Mouse (Mus musculus): ENCODE measurements around the gene Zcchc14.
"Not testable (repeated sequence)": the region's sequence is repeated elsewhere in the genome, so short reads cannot be mapped to it uniquely, and the experiment has no call there.

Zcchc14 gene

DNA sequence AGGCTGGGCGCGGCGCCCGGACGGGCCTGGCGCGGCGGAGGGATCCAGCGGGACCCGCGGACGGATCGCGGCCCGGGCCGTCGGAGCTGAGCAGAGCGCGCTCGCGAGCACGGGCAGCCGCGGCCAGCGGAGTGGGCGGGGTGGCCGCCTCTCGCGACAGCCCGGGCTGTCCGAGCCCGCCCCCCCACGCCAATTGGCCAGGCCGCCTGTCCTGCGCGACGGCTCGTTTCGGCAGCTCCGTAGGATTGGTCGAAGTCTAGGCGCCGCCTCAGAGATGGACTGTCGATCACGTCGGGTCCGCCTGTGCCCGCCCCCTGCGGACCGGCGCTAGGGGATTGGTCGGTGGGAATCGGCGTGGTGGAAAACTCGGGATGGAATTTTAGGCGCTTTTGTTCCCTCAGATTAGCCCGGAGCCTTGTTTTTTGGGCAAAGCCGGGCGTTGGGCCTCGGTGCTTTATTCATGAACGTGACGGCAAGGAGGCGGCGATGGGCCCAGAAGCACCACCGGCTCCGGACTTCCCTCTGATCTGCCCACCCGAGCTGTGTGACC is at the start of gene Zcchc14:
Gene Zcchc14 (minus strand): TSS at position 128 of the 550 bp plus-strand sequence.
- DNase-seq: peak; percentile 89

DNA sequence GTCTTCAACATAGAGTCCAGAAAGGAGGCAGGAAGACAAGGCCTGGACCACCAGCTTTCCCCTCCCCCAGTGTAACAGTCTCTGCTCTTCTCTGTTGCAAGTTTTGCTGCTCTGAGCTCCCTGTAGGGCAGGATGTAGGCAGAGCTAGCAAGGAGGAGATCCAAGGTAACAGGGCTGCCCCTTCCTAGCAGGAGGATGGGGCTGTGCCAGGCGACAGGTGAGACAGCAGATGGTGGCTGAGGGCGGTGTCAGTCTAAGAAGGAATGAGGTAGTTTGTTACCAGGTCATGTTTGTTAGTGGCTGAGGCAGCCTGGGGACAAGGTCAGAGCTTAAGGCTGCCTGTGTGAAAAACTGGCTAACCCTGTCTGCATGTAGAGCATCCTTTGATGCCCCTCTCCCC is 47.2 kb upstream of the Zcchc14 start:
- DNase-seq: no peak

DNA sequence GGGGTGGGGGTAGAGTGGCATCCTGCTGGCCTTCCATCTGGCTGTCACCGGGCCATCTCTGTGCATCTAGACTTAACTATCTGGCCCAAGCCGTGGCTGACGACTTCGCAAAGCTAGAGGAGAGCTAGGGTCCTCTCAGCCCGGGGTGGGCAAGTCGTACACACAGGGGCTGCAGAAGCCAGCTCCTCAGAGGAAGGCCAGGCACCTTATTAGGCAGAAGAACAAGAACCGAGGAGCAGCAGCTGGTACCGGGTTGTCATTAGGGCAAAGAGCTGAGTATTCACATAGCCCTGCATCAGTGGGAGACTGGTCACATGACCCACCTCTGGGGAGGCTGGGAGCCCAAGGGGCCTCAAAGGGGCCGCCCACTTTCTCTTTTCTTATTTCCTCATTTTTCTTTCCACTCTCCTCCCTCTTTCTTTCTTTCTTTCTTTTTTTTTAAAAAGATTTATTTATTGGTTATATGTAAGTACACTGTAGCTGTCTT is 46.0 kb upstream of the Zcchc14 start:
- DNase-seq: no peak

DNA sequence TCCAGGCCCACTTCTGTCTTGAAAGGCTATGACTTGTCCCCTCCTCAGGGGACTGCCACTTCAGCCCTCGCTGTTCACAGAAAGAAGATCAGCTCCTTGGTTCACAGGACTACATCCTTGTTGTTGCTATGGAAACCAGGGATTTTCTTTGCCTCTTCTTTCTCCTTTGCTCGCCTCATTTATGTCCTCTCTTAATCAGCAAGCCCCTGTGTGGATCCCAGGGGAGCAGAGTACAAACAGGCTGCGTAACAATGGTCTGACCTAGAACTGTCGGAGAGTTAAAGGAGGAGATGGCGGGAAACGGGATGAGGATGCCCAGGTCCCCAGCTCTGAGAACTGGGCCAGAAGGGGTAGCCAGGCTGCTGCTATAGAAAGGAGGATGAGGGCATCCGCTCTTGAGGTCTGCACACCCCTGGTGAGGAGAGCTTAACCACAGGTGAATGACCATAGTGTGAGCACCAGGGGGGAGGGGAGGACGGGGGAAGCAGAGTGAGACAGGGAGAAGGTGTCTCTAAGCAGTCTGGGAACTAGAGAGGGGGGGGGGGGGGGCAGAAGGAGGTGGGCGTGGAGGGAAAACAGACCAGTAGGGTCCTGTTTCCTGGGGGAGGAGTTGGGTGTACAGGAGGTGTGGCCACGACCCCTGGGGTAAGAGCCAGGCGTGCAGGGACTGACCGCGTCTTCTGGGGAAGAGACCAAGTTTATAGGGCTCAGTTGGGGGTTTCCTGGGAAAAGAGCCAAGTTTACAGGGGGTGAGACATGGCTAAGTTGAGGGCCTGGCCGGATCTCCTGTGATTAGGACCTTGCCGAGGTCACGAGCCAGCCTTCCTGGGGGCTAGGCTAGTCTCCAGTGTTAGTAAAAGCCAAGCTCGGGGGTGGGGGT is 45.3 kb upstream of the Zcchc14 start:
- no peak for DNase-seq

DNA sequence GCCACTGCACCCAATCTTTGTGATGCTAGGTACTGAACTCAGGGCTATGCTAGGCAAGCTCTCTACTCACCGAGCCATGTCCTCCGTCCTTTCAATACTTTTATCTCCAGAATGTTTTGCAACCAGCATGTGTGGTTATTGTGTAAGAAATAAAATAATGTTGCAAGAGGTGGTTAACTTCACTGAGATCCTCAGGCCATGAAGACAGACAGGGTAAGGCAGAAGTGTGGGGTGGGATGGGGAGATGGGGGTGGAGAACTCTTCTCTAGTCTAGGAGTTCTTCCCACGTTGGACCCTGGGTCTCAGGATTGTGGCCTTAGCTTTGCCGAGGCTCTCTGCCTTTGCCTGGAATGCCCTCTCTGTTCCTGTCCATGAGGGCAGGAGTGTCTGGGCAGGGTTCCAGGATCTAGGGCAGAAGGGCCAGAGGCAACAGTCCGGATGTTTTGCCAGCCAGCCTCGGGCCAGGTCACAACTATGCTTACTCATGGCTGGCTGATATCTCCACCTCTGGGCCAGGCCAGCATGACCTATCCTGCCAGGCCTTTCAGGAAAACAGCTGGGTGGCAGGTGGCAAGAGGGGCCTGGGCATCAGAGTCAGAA is 43.0 kb upstream of the Zcchc14 start:
- no peak for DNase-seq

DNA sequence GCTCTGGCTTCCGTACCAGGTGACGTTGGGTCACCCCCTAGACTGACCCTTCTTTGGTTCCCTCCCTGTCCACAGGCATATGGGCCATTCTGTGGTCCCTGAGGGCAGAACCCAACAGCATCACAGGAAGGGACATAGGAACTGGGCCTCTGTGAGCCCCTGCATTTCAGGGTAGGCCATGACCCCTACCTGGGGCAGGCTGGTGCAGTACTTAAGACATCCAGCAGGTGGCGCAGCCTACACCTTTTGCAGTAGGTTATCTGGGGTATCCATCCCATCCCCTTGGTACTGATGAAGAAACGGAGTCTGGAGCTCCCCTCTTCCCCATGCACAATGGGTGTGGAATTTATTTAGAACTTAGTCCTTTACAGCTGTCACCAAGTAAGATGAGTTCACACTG is 41.8 kb upstream of the Zcchc14 start:
- DNase-seq: peak; percentile 56

DNA sequence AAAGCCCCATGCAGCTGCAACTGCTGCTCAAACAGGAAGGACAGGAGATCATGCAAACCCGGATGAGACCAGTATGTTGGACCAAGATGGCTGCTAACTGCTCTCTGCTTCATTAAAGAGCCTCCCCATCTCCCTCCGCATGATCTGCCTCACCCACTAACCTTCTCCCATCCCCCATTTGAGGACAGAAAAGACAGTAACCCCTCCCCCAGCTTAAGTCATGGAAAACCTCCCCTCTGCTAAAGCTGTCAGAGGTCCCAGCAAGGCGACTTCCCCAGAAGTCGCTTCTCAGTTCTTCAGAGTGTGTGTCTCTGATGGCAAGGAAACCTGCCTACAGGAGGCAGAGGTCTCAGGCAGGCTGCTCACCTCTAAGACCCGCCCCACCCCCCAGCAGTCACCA is 35.8 kb upstream of the Zcchc14 start:
- DNase-seq: no peak

DNA sequence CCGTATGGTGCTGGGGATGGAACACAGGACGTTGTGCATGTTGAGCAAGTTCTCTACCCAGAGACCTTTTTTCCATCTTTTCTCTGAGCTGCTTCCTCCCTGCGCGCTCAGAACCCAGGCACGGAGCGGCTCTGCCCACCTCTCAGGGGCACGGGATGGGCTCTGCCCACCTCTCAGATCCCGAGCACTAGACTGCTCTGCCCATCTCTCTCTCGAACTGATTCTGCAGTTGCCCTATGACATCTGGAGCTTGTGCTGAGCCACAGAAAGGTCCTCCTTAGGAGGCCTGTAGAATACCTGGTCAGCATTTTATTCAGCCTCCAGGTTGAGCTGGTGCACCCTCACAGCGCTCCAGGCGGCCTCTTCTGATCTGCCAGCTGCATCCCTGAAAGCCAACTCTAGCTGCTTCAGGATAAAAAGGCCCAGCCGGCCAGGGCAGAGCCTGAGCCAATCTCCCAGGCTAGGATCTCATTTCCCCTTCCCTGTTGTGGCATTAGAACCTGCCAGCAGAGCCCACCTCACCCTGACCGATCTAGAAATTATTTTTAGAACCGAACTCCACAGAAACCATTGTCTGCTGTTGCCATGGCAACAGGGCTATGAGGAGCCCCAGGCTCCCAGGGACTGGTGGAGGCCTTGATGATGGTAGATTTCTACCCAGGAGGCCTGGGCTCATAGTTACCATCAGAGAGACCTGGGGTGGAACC is 34.9 kb upstream of the Zcchc14 start:
- no peak for DNase-seq

DNA sequence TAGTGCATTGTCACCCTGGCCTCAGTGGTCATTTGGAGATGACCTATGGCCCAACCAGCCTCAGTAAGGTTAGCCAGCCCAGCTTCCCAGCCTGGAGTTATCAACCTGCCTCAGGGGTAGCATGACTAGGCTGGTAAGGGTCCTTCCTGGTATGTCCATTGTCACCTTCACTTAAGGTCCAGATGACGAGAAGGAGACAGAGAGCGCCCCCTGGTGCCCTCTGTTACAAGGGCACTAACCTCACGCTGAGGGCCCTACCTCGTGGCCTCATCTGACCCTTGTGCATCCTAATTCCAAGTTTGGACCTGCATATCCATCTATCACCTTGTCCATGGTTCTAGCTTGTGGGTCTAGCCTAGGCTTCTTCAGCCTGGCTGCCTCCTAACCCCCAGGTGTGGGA is 32.7 kb upstream of the Zcchc14 start:
- DNase-seq: peak; percentile 51

DNA sequence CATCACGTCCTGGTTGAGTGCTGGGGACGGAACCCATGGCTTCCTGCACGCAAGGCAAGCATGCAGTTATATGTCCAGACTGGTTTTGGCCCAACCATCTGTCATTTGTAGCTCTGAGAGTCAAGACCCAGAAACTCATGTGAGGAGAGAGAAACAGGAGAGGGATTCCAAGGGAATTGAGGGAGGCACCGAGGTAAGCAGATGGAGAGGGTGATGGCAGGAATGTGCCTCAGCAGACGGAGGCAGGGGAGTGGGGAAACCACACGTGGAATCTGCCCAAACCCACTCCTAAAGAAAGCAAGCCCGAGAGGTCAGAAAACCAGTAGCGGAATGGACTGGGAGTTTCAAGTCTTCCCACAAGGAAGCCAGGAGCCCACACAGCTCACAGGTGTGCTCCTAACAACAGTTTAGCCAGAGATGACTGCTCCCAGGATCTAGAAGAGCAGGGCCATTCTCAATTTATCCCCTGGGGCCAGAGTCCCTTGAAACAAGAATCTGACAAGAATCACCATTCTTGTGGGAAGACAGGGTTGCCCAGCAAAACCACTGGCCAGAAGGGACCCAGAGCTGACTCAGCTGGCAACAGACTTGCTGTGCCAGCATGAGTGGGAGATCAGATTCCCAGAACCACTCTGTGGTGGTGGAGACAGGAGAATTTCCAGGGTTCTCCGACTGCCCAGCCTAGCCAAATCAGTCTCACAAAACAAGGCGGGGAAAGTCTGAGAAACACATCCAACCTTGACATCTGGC is 30.6 kb upstream of the Zcchc14 start:
- DNase-seq: no peak

DNA sequence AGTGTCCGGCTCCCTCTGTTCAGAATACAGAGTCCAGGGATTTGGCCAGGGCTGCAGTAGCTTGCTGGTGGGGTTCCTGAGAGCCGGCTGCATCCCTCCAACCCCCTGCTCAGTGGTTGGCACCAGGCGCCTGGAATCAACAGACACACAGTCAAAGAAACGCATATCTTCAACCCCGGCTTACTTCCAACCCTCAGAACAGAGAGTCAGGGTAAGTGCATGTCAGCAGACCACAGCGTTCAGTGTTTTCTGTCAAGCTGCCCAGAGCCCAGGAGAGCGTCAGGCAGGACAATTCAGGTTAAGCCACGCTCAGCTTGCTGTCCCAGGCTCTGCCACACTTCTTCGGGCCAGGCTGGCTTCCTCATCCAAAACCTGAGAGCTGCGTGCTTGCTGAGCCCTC is 28.8 kb upstream of the Zcchc14 start:
- no peak for DNase-seq

DNA sequence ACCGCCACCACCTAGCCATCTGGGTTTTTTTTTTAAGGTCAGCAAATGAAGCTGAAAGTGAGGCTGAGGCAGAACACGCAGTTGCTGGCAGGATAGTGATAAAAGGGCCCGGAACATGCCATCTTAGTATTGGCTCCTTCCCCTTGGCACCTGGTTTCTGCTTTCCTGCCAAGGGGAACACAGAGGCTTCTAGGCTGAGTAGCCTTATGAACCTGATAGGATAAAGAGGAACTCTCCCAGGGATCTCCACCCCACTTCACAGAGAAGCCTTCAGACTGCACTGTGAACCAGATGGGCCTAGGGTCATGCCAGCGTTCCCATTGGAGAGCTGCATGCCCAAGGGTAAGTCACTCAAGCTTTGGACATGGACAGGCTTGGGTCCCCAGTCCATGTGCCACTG is 28.2 kb upstream of the Zcchc14 start:
- no peak for DNase-seq

DNA sequence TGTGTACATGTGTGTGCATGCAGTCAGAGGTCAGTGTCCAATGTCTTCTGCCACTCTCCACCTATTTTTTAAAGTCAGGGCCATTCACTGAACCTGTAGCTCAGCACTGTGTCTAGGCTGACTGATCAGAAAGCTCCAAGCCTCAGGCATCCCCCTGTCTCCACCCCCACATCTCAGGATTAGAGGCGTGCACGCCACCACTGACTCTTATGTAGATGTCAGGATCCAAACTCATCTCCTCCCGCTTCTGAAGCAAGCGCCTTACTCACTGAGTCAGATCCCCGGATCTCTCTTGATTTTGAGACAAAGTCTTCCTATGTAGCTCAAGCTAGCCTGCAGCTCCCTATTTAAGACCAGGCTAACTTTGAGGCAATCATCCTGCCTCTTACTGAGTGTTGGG is 26.0 kb upstream of the Zcchc14 start:
- no peak for DNase-seq

DNA sequence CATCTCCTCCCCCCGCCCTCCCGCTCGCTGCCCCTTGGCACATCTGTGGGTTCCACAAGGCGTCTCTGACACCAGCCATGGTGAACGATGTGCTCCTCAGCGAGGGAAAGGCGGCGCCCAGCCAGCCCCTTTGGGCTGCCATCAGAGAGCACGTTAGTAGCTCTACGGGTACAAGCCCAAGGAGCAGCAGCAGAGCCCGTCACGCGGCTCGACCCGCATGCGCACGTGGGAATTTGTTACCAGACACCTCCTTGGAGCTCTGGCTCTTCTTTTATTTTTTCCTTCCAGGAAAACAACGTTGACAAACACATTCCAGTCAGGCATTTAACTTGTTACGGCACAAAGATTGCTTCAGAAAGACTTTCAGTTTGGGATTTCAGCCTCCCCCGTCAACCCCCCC is 23.0 kb upstream of the Zcchc14 start:
- DNase-seq: no peak

DNA sequence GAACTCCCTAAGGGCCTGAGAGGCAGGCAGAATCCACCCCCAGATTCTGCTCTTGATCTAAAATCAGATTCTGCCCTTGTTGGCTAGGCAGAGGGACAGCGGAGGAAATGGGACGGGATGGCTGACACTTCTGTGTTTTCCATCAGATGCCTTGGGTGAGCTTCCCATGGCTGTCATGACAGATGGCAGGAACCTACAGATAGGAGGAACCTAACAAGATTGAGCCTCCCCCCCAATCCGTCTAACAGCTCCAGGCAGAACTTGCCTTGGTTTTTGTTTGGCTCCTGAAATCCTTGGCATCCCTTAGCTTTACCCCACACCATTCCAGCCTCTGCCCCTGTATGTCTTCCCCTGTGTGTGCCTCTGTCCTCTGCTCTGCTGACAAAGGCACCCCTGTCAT is 22.5 kb upstream of the Zcchc14 start:
- DNase-seq: no peak

DNA sequence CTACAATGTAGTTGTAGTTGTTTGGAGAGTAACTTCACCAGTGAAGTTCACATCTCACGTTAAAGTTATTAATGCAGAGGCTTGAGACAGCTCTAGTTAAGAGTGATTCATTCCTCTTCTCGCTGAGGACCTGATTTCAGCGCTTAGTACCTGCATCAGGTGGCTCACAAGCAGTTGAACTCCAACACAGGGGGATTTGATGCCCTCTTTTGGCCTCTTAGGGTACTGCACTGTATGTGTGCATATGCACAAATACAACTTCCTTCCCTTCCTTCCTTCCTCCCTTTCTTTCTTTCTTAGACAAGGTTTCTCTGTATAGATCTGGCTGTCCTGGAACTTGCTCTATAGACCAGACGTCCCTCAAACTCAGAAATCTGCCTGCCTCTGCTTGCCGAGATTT is 21.8 kb upstream of the Zcchc14 start:
- DNase-seq: no peak

DNA sequence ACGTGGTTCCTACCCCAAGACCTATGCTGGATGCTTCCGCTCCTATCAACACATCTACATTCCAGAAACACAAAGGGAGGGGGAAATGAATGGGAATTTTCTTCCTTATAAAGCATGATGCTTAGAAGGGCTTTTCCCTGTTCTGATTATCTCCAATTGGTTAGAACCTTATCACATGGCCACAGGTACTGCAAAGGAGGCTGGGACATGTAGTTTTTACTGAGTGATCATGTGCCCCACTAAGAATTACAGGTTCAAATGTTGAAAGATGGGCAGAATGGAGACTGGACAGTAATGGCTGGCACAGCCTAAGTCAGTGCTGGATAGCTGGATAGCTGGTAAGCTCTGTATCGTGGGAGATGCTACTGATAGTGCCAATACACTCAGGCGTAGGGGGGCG is 21.2 kb upstream of the Zcchc14 start:
- DNase-seq: no peak

DNA sequence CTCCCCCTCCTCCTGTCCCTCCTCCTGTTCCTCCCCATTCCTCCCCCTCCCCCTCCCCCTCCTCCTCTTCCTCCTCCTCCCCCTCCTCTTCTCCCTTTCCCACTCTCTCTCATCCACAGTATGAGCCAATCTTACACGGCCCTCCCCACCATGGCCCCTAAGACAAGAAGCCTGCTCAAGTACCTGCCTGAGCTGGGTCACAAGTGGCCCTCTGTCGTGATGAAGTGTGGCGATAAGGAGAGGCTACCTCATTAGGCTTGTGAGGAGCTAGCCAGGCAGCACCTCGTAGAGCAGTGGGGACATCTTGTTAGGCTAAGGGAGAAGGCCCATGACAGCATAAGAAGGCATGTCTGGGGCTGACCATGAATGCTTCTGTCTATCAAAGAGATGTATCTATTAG is 20.5 kb upstream of the Zcchc14 start:
- no peak for DNase-seq

DNA sequence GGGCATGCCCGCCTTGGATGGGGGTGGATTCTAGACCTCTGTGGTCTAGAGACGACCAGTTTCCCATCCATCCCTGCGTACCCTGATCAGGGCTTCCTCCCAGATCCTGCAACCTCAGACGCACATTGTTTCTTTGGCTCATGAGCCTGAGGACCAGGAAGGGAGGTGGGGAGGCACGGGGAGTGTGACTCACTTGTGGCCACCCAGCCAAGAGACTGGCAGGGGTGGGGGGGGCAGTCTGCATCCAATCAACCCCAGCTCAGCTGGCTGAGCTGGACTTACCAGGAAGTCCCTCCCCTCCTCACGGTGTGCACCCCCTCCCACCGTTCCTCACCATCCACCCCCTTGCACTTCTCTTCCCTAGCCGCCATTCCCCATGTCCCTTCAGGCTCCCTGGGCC is 16.5 kb upstream of the Zcchc14 start:
- peak; percentile 15 for DNase-seq

DNA sequence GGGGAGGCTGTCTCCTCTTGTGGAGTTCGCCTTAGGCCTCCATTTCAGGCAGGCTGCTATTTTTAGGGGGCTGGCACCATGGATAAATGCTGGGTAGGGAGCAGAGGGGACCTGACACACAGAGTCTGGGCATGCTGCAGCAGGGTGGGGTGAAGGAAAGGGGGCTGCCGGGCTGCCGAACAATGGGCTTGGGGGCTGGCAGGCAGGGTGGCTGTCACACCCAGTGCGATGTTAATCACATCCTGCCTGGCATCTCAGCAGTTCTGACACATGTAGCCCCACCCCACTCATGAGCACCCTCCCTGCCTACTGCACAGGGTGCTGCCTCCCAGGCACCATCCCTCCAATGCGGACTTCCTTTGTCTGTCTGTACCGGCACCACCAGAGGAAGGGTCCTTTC is 15.9 kb upstream of the Zcchc14 start:
- no peak for DNase-seq

DNA sequence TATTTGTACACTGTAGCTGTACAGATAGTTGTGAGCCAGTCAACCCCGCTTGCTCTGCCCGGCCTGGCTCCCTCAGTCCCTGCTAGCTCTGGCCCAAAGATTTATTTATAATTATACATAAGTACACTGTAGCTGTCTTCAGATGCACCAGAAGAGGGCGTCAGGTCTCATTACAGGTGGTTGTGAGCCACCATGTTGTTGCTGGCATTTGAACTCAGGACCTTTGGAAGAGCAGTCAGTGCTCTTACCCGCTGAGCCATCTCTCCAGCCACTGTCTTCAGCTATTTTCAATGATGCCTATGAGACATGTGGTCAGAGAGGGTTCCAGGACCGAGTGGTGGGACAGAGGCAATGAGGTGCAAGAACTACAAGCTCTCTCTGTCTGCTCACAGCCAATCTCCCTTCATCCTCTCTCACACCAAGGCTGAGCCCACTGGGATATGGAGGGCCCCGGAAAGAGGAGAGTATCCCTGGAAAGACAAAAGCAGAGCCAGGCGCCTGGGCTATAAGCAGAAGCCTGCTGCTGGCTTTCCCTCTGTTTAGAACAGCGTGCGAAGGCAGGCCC is 15.3 kb upstream of the Zcchc14 start:
- not testable (repeated sequence) for DNase-seq

DNA sequence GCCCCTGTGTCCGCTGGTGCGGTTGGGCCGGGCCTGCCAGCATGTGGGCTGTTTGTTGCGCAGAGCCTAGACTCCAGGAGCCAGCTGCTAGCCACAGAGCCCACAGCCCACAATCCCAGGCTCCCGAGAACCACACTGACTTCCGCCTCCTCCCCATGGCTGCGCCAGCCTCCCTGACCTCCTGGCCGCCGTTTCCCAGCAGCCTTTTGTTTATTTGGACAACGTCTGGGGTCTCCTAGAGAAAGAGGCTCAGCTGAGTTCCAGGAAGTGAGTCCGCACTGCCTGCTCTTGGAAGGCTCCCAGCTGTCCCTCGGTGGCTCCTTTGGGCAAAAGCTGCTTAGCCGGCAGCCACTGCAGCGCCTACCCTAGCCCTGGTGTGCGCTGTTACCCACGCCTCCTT is 12.6 kb upstream of the Zcchc14 start:
- peak; percentile 46 for DNase-seq
